ENCODE assay signal across 13 mouse cellular contexts in genomic region chr7:16601683-16602102, GRCm38 (mm10). TPM values are rescaled to one million over a fixed set of nuclear protein-coding genes. Genes with fewer than 3 reads are reported as not detected.
DNase-seq lines count a peak whose midpoint lies in the region; ATAC-seq and TF ChIP-seq lines count a peak whose summit lies in the region.
"Had no signal": no experiment of that assay in that cellular context is flagged by ENCODE, and none has a peak within 500 bp of the region (broad histone marks: within the 10 kb centered on the region; RNA-seq: fewer than 3 reads in every experiment).

No protein-coding gene starts in this region.

- H3K79me2 ChIP-seq in heart, adult 2 months (replicated peaks; ENCODE audit: control insufficient read depth, insufficient read depth, low read length): peaks cover 14% of the 10 kb centered on the region

- H3K36me3 ChIP-seq in heart, adult 2 months (ENCODE audit: control insufficient read depth, insufficient read depth, low read length): peaks cover 23% of the 10 kb centered on the region; the same call in 1 of the 2 replicates
- no peaks in the 10 kb centered on the region for H3K36me3 ChIP-seq in lung, postnatal 0 days (ENCODE audit: insufficient read depth, low read length)
- H3K36me3 ChIP-seq in heart, postnatal 0 days (replicated peaks; ENCODE audit: control insufficient read depth, insufficient read depth, low read length): 0 out of 2 replicates have a peak, but pooled peaks cover 5% of the 10 kb centered on the region

- no peak for DNase-seq in heart, adult 2 months
- DNase-seq in heart, postnatal 10 days: no peak
- DNase-seq in lung, postnatal 0 days (ENCODE audit: low spot score): no peak
- no peak for DNase-seq in lung, adult 2 months
- DNase-seq in heart, postnatal 0 days (ENCODE audit: low spot score): peak; percentile 65
- DNase-seq in layer of hippocampus, adult 11-12 months (ENCODE audit: low spot score): no peak
- DNase-seq: cerebellum, adult 8-10 months; kidney, adult 11 months had no signal

- no peaks in the 10 kb centered on the region for H3K27me3 ChIP-seq in heart, adult 2 months (ENCODE audit: control insufficient read depth, insufficient read depth, low read length)
- H3K27me3 ChIP-seq in lung, postnatal 0 days (replicated peaks; ENCODE audit: insufficient read depth, low read length): no peaks in the 10 kb centered on the region
- no peaks in the 10 kb centered on the region for H3K27me3 ChIP-seq in heart, postnatal 0 days (ENCODE audit: control insufficient read depth, insufficient read depth, low read length)

- no peak overlapping the region for H3K9ac ChIP-seq in heart, adult 2 months (ENCODE audit: low read depth, low read length)
- H3K9ac ChIP-seq in lung, postnatal 0 days (replicated peaks; ENCODE audit: low read depth): no peak overlapping the region
- no peak overlapping the region for H3K9ac ChIP-seq in heart, postnatal 0 days (replicated peaks; ENCODE audit: low read depth, low read length)

- no peak overlapping the region for H3K4me2 ChIP-seq in lung, postnatal 0 days (replicated peaks; ENCODE audit: low read depth, low read length)
- H3K4me2 ChIP-seq in heart, postnatal 0 days (ENCODE audit: low read depth, low read length): peak overlapping the region; percentile 22; the same call in 1 of the 2 replicates
- H3K4me2 ChIP-seq: midbrain, embryonic 11.5 days had no signal

- H3K4me1 ChIP-seq in heart, adult 2 months (ENCODE audit: control insufficient read depth, insufficient read depth, low read length): peaks cover 9% of the 10 kb centered on the region
- peaks cover 11% of the 10 kb centered on the region; the same call in 1 of the 2 replicates for H3K4me1 ChIP-seq in lung, postnatal 0 days (ENCODE audit: insufficient read depth, low read depth, low read length)
- H3K4me1 ChIP-seq in lung, adult 2 months (ENCODE audit: control insufficient read depth, insufficient read depth, low read length): peaks cover 9% of the 10 kb centered on the region
- peaks cover 36% of the 10 kb centered on the region for H3K4me1 ChIP-seq in heart, postnatal 0 days (ENCODE audit: control insufficient read depth, insufficient read depth)

- TF ChIP-seq POLR2A in heart, adult 2 months (IDR thresholded peaks at IDR 0.05; ENCODE audit: insufficient read depth, low read depth, low read length): no peak
- no peak for TF ChIP-seq POLR2A in lung, adult 2 months (IDR thresholded peaks at IDR 0.05; ENCODE audit: borderline replicate concordance, extremely low read depth, low read depth, low read length)

- WGBS in heart, adult 2 months: 38% methylated on average over 4 of the region's 4 CpGs
- whole genome bisulfite sequencing in lung, postnatal 0 days: 30% methylated on average over 4 of the region's 4 CpGs
- WGBS in lung, adult 2 months: 45% methylated on average over 4 of the region's 4 CpGs
- WGBS in heart, postnatal 0 days: 13% methylated on average over 4 of the region's 4 CpGs

- H3K9me3 ChIP-seq in lung, postnatal 0 days (ENCODE audit: low read length): no peaks in the 10 kb centered on the region
- no peaks in the 10 kb centered on the region for H3K9me3 ChIP-seq in heart, postnatal 0 days (replicated peaks; ENCODE audit: control insufficient read depth, low read length)

- no peak for TF ChIP-seq EP300 in heart, adult 2 months (IDR thresholded peaks at IDR 0.05; ENCODE audit: insufficient read depth, low read depth, low read length)
- no peak for TF ChIP-seq EP300 in lung, postnatal 0 days (IDR thresholded peaks at IDR 0.05)
- no peak for TF ChIP-seq EP300 in heart, postnatal 0 days (IDR thresholded peaks at IDR 0.05; ENCODE audit: low read depth)

- no peak for ATAC-seq in lung, postnatal 0 days
- peak; percentile 75 for ATAC-seq in heart, postnatal 0 days (ENCODE audit: insufficient read depth, low read depth)
- peak; percentile 81 for ATAC-seq in megakaryocyte progenitor cell, adult 5-6 weeks (replicated peaks; ENCODE audit: poor library complexity)
- no peak for ATAC-seq in megakaryocyte, adult 5-6 weeks (ENCODE audit: poor library complexity, severe bottlenecking)

- TF ChIP-seq CTCF in heart, adult 2 months (IDR thresholded peaks at IDR 0.05): no peak
- no peak for TF ChIP-seq CTCF in lung, postnatal 0 days (IDR thresholded peaks at IDR 0.05)
- no peak for TF ChIP-seq CTCF in lung, adult 2 months (IDR thresholded peaks at IDR 0.05; ENCODE audit: insufficient read depth, low read length)
- TF ChIP-seq CTCF in heart, postnatal 0 days (IDR thresholded peaks at IDR 0.05; ENCODE audit: low read depth): no peak

- intact Hi-C loops in heart, adult 2 months (cut with DNase I): no loop called here
- intact Hi-C loops in heart, postnatal 10 days (cut with DNase I): no loop called here

- H3K4me3 ChIP-seq in heart, adult 2 months: no peak overlapping the region
- no peak overlapping the region for H3K4me3 ChIP-seq in lung, postnatal 0 days (ENCODE audit: low read depth, low read length)
- no peak overlapping the region for H3K4me3 ChIP-seq in lung, adult 2 months (replicated peaks; ENCODE audit: extremely low read depth, low read depth, low read length)
- H3K4me3 ChIP-seq in heart, postnatal 0 days (ENCODE audit: low read depth, low read length): no peak overlapping the region
- H3K4me3 ChIP-seq: hindbrain, embryonic 10.5 days; myocyte had no signal

- peak overlapping the region; percentile 57 for H3K27ac ChIP-seq in heart, adult 2 months
- peak overlapping the region; percentile 52; the same call in 1 of the 2 replicates for H3K27ac ChIP-seq in lung, postnatal 0 days (ENCODE audit: low read length)
- peak overlapping the region; percentile 79 for H3K27ac ChIP-seq in heart, postnatal 0 days (ENCODE audit: low read depth)
- H3K27ac ChIP-seq: hindbrain, embryonic 10.5 days had no signal

RNA-seq across cellular contexts. Expression of gene Arhgap35, which starts 13.1 kb away (rescaled TPM):
- 10 to 100 TPM; 32.5 to 33.8 TPM for total RNA-seq in heart, adult 2 months (2021)
- polyA plus RNA-seq in heart, adult 2 months (2012; rRNA removed): 15.6 and 22.9 TPM in 2 replicates
- total RNA-seq in heart, postnatal 10 days (2021): 10 to 100 TPM; 52.5 to 62.2 TPM
- 8.2 and 10.9 TPM in 2 replicates for polyA plus RNA-seq in lung, postnatal 0 days (2015; fragmentation: Nextera tagmentation; extraction: Ambion mirVana)
- 22.3 and 27.2 TPM in 2 replicates for polyA plus RNA-seq in lung, adult 2 months (2012; rRNA removed)
- total RNA-seq in heart, postnatal 0 days (2014; rRNA removed; ENCODE audit: low replicate concordance): 57.5 and 67.6 TPM in 2 replicates
- 9.7 and 10.0 TPM in 2 replicates for polyA plus RNA-seq in heart, postnatal 0 days (2015; fragmentation: Nextera tagmentation; extraction: Ambion mirVana)
- total RNA-seq in megakaryocyte progenitor cell, adult 5-6 weeks (2015): 9.1 and 9.2 TPM in 2 replicates
- total RNA-seq in megakaryocyte progenitor cell, adult 5-6 weeks (2017): 4.6 and 6.7 TPM in 2 replicates
- total RNA-seq in megakaryocyte, adult 5-6 weeks (2015): 3.9 and 4.1 TPM in 2 replicates
- total RNA-seq in megakaryocyte, adult 5-6 weeks (2017): 2.6 and 4.1 TPM in 2 replicates

Comparison
In these comparisons a context has a peak if more than half of its experiments do, and no peak if none do; other contexts are left out.
1. ATAC-seq: peak in heart, postnatal 0 days (single experiment) and megakaryocyte progenitor cell, adult 5-6 weeks (single experiment); none in lung, postnatal 0 days (single experiment) and megakaryocyte, adult 5-6 weeks (single experiment).
2. Peak in every context shown above with its lines, with median percentiles within 50 percentile points of each other: H3K27ac ChIP-seq.